Mouse (Mus musculus) induced T-regulatory cell, adult 2 months (primary cell): ENCODE results near the gene Klk1.

Source experiments
- DNase-seq: peaks from one replicate; pipeline ENCODE4 v3.0.0-alpha.2; 2012; ENCODE audit warnings: low read depth

The Klk1 gene

DNA sequence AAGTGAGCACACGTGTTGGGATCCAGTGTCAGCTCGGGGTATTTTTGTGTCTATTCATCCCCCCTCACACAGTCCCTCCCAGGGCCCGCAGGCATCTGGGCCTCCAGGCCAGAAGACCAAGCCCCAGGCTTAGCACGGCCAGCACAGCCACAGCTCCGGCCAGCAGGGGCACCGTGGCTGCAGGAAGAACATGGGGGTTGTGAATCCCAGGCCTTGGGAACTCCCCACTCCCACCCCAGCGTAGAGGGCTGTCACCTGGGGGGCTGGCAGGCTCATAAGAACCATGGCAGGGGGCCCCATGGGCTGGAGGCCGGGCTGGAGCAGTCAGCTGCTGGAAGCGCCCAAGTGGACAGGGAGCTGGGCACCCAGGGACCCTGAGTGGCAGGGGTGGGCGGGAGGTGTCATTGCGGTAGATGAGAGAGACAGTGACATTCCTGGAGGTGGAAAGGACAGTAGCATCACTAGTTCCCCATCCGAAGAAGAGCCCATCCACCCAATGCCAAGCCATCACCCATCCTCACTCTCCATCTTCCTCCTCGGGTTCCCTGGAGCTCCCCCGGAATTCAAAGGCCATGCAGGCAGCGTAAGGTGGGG is 28.0 kb downstream of the Klk1 start:
- DNase-seq, result no peak

DNA sequence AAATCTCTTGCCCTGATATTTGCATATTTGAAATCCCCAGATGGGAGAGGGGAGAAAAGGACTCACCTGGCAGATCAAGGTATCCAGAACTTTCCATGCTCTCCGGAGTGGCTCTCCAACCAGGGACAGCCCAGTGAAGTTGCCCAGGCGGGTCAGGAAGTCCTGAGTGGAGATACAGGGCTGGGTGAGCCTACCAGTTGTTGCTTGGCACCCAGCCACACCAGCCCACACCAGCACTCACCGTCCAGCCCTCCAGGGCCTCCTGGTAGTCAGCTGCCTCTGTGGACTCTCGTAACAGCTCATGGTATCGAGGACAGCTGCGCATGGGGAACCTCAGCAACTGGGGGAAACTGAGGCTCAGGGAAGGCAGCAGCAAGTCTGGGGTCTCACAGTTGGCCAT is 29.8 kb downstream of the Klk1 start:
- no peak for DNase-seq

DNA sequence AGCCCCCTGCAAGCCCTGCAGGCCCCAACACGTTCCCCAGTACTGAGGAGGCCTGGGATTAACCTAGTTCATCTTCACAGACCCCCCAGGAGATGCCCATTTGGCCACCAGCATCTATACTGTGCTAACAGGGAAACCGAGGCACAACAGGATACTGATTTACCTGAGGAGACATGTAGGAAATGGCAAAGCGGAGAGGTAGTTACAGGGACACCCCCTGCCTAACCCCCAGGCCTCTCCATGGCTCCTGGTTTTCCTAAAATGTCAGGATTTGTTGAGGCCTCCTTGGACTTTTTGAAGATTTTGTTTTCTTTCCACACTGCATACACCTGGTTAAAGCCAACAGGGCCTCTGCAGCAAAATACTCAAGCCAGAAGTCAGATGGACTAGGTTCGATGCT is 32.1 kb downstream of the Klk1 start, which contains the start of gene Acp4:
Acp4 (minus strand) TSS at position 101 of the 400 bp plus-strand sequence.
- no peak for DNase-seq

DNA sequence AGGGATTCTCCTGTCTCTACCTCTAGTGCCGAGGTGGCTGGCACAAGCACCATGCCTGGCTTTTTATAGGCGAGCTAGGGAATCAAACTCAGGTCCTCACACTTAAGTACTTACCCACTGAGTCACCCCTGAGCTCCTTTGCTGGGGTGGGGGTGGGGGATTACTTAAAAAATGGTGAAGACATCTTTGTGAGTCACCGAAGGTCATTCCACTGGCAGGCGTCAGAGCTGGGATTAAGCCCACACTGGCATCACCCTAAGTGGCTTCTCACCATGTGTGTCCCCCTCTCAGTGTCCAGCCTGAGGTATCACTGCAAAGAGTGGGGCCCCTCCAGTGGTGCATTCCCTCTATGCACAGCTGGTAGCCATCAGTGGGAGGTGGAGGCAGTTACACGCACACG is 35.2 kb downstream of the Klk1 start:
- DNase-seq, result no peak

DNA sequence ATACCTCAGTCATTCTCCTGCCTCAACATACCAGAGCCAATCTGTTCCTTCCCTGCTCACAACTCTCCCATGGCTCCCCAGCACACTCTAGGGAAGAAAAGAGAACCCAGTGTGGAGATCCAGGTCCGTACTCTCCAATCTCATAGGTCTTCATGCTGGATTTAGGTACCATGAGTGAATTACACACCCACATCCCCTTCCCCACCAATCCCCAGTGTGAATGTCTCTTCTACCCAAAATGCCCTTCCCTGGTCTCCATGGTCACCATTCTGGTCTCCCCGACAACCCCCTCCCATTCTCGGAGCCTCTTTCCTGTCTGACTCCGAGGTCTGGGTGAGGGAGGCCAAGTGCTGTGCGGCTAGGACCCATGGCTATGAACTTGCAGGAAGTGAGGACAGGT is 36.0 kb downstream of the Klk1 start, which contains the start of gene Gm15517:
Gm15517 (plus strand) TSS at position 301 of the 400 bp plus-strand sequence.
- no peak for DNase-seq

DNA sequence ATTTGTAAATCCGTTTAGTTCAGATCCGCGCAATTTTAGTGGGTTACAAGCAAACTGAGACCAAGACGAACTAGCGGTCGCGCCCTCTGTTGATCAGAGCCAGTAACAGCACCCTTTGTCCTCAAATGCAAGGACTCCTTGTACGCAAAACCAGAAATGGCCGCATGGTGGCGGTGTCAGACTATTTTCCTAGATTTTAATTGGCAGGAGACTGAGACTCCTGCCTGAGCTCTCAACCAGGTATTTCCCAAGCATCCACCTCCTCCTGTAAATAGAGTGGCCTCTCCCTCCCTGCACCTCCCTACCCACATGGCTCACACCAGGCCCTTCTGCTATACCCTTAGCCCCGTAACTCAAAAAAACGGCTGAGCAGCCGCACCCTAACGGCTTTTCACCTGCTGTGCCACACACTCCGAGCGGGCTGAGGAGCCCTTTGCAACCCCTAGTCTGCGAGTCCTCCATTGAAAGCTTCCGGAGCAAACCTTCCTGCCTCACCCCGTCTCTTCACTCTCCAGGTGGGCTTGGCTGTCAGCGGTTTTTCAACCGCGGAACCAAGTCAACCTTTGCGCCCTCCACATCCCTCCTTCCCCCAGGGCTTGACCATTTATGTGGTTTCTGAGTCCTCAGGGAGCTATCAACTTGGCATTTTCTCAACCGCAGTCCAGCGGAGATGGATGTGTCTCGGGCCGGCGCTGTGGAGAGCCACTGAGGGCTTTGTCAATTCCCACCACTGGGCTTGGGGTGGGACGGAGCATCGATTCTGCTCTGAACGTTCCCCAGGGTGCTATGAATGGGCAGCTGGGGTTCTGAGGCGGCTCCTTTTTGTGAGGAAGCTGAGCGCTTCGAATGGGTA is 37.9 kb downstream of the Klk1 start:
- peak; percentile 97 for DNase-seq

DNA sequence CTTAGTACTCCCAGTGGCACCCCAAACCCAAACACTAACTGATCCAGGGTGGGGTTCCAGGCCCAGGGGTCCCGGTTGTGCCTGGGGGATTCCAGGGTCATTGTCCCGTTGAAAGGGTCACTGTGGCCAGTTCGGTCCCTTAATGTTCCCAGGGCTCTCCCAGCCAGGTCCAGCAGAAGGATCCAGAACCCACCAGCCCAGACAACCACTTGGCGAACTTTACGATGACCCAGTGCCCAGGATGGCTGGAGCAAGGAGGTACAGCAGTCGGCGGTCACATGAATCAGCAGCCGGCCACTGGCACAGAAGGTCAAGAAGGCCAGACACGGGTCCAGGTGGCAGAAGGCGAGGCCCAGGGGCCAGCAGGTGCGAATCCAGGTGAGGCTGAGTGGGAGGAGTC is 43.0 kb downstream of the Klk1 start:
- no peak for DNase-seq

DNA sequence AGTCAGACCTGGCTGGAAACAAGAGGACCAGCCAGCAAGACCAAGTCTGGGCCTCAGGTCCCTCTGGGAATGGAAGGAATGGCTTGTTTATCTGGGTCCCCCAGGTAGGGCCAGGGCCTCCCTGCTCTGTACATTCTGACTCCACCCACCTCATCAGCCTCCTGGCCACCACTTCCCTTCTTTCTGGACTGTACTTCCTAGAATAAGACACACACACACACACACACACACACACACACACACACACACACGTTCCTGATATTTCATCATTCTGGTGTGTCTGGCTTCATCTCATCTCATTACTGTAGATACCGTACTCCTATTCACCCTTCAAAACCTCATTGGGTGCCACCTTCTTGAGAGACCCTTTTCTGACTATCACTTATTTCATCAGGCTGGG is 44.2 kb downstream of the Klk1 start:
- no peak for DNase-seq

DNA sequence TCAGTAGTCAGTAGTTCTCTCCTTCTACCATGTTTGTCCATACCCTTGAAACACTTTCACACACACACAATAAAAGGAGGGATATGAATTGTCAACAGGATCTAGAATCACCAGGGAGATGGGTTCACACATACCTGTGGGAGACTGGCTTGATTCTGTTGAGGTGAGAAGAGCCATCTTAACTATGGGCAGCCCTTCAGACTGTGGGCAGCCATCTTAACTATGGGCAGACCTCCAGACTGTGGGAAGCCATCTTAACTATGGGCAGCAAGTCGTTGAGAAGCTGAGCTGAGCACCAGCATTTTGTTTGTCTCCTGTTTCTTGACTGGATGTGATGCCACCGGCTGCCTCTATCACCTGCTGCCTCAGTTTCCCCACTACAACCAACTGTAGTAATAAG is 46.1 kb downstream of the Klk1 start:
- peak; percentile 36 for DNase-seq

DNA sequence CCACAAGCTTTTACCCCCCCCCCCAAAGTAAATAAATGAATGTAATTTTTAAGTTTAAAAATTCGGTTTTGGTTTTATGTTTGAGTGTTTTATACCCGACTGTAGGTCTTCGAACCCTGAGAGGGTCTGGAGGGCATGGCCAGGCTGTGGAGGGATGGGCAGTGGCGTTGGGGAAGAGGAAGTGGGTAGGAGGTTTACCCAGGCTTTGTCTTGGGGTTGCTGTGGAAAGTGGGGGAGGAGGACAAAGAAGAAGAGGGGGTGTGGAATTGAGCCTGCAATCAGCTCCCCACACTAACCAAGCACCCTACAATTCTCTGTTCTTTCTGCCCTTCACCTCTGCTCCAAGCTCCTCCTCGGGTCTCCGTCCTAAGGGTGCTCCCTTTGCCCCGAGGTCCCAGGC is 47.4 kb downstream of the Klk1 start:
- DNase-seq, result no peak

DNA sequence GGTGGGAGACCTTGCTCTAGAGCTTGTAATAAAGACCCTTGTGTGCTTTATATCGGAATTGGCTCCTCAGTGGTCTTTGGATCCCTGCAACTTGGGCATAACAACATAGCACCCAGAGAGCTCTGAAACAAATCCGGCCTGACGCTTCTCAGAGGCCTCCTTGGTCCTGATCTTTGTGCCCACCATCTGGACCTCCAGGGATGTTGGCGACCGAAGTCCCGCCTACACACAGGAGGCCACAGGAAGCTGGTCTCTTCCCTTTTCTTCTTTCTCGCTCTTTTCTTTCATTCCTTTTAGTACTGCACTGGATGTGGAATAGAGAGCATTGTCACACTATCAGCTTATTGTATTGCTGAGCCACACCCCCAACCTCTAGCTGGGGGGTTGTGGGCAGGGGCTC is 48.3 kb downstream of the Klk1 start:
- DNase-seq, result no peak

DNA sequence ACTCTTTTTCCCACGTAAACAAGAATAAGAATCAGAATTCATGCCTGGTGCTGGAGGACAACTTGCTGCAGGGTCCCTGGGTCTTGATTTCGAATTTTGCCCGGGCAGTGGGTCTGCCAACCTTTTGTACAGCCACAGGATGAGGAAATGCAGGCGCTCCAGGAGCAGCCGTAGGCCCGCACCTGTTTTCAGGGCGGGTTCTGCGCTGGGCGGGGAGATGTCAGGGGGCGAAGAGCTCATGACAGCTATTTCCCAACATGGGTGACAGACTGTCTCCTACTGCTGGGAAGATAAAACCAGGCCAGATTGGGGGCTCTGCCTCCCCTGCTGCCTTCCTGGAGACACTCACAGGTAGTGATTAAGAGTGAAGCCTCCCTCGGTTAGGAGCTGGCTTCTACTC is 48.9 kb downstream of the Klk1 start:
- no peak for DNase-seq

DNA sequence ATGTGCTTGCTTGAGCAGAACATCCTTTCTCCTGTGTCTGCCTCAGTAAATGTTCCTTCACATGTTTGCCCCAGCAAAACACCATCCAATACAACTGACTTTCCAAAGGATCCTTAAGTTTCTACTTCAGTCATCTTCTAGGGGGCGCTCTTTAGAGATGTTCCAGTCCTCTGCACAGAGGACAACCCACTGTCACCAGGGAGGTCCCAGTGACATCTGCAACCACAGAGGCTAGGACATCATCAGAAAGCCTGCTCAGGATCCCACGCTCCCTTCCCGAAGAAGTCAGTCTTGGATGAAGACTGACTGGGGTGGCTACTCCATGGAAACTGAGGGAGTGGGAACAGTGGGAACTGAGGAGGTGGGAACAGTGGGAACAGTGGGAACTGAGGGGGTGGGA is 50.4 kb downstream of the Klk1 start:
- no peak for DNase-seq

DNA sequence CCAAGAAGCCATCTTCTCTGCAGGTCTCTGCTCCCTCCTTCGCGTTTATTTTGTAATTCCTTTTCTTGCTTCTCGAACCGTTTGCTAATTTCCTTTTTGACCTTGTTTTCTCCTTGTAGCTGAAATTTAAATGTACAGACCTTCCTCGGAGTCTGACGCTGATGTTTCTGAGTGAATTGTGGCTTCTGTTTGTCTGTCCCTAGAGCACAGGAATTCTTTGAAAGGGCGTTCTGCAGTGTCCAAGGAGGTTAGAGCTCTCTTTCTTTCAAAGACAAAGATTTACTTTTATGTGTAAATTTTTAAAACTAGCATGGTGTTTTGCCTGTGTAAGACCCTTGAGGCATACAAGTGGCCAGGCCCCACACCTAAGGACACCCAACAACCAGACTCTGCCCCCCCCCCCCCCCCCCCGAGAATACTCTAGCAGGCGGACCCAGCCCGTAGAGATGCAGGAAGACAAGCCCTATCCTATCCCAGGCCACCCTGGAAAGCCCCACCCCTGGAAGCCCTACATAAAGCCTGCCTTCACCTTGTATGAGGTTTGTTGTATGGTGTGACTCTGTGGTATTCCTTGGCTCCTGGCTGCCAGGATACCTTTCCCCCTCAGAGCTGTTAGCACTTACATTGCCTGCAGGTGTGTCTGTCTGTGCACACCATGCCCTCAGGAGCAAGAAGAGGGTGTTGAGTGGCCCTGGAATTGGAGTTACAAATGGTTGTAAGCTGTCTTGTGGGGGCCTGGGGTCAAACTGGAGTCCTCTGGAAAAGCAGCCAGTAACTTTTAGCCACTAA is 51.5 kb downstream of the Klk1 start:
- no peak for DNase-seq

DNA sequence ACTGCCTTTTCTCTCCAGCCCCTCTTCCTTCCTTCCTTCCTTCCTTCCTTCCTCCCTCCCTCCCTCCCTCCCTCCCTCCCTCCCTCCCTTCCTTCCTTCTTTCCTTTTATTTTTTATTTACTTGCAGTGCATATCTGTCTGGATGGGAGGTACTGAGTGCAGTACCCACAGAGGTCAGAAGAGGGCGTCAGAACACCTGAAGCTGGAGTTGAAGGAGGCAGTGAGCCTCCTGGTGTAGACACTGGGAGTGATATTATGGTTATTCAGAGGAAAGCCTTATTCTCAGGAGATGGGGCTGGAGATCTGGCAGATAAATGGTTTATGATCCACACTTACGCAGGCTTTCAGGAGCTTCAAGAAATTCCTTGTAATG is 52.1 kb downstream of the Klk1 start:
- peak; percentile 61 for DNase-seq
